Mouse (Mus musculus) large intestine, adult 2 months (tissue): ENCODE data around the gene Dus3l. TPM values are rescaled to one million over a fixed set of nuclear protein-coding genes. Genes with fewer than 3 reads are reported as not detected.

Source experiments
- polyA plus RNA-seq: library from polyadenylated mRNA; depleted of rRNA; stranded (reverse); fragments of >200 nt; gene quantifications from 2 replicates; pipeline ENCODE4 v1.2.3, GENCODE M21; 2012; rRNA removed

The Dus3l gene
- polyA plus RNA-seq, 1 experiment = 42.7 TPM

Other genes starting within 250 kb of the Dus3l start
- gene Gm20219, start 210.4 kb upstream of the Dus3l start, polyA plus RNA-seq = 2.3 and 3.2 TPM in 2 replicates
- gene Safb2, start 180.2 kb upstream of the Dus3l start, polyA plus RNA-seq = 72.4 and 81.0 TPM in 2 replicates
- 91.8 and 101 TPM in 2 replicates for gene Safb, start 179.9 kb upstream of the Dus3l start, polyA plus RNA-seq
- gene 2410015M20Rik, start 155.0 kb upstream of the Dus3l start, polyA plus RNA-seq = 202 and 210 TPM in 2 replicates
- gene Rpl36, start 151.3 kb upstream of the Dus3l start, polyA plus RNA-seq = 1,862 and 2,500 TPM in 2 replicates
- gene Lonp1, start 137.9 kb upstream of the Dus3l start, polyA plus RNA-seq = 45.1 and 53.6 TPM in 2 replicates
- gene Catsperd, start 136.6 kb upstream of the Dus3l start, polyA plus RNA-seq = 0.27 and 0.33 TPM in 2 replicates
- 62.5 and 73.0 TPM in 2 replicates for gene Ranbp3, start 91.5 kb upstream of the Dus3l start, polyA plus RNA-seq
- gene Ndufa11, start 47.0 kb upstream of the Dus3l start, polyA plus RNA-seq = 662 and 682 TPM in 2 replicates
- gene Vmac, start 46.7 kb upstream of the Dus3l start, polyA plus RNA-seq = 10.4 and 10.5 TPM in 2 replicates
- 11.0 and 11.7 TPM in 2 replicates for gene Nrtn, start 7.2 kb upstream of the Dus3l start, polyA plus RNA-seq
- gene Prr22, start 5.5 kb downstream of the Dus3l start, polyA plus RNA-seq = 3.3 and 4.1 TPM in 2 replicates
- gene Rfx2, start 66.3 kb downstream of the Dus3l start, polyA plus RNA-seq = 6.2 and 9.9 TPM in 2 replicates
- gene Acsbg2, start 109.7 kb downstream of the Dus3l start, polyA plus RNA-seq = not detected in 2 replicates
- 0.15 and 0.19 TPM in 2 replicates for gene 1700061G19Rik, start 110.7 kb downstream of the Dus3l start, polyA plus RNA-seq
- gene Mllt1, start 170.7 kb downstream of the Dus3l start, polyA plus RNA-seq = 32.3 and 39.8 TPM in 2 replicates
- 13.3 and 19.9 TPM in 2 replicates for gene Acer1, start 217.4 kb downstream of the Dus3l start, polyA plus RNA-seq
- 124 and 128 TPM in 2 replicates for gene Clpp, start 225.5 kb downstream of the Dus3l start, polyA plus RNA-seq
- 30.1 and 31.5 TPM in 2 replicates for gene Alkbh7, start 232.6 kb downstream of the Dus3l start, polyA plus RNA-seq
- not detected in 2 replicates for gene Pspn, start 235.3 kb downstream of the Dus3l start, polyA plus RNA-seq
- gene Gtf2f1, start 246.5 kb downstream of the Dus3l start, polyA plus RNA-seq = 37.4 and 43.8 TPM in 2 replicates
- not detected in 2 replicates for gene Gm17949, start 246.7 kb downstream of the Dus3l start, polyA plus RNA-seq